Mouse (Mus musculus): Measurements from ENCODE around the gene Hps3.

DNA sequence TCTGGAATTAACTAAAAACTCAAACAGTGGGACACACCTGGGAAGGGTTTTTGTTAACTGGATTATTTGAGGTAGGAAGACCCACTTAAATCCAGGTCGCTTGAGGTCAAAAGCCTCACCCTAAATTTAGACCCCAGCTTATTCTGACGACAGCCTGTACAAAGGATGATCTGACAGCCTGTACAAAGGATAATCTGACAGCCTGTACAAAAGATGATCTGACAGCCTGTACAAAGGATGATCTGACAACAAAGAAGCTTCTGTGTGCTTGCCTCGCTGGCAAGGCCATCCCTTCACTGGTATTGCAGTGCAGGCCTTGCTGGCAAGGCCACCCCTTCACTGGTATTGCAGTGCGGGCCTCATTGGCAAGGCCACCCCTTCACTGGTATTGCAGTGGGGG lies 34.3 kb downstream of the Hps3 start:
- TF ChIP-seq CTCF (IDR thresholded peaks at IDR 0.05; ENCODE audit: low read depth) (no peak), EP300 (IDR thresholded peaks at IDR 0.05; ENCODE audit: low read depth) (no peak)
